Mouse (Mus musculus) midbrain, embryonic 13.5 days (tissue): Measurements from ENCODE around the gene Mpg. TPM values are rescaled to one million over a fixed set of nuclear protein-coding genes. Genes with fewer than 3 reads are reported as not detected.

Source experiments
- ATAC-seq: fragments of 200-750 bp; cut with Nextera tagmentation; 2 replicates; pipeline ENCODE4 v1.8.0; 2017; ENCODE audit warnings: mild to moderate bottlenecking, moderate TSS enrichment, moderate library complexity
- H3K27ac ChIP-seq: fragments of 300-500 bp; sonication (generic); 2 replicates; pipeline ENCODE4 v1.5.1; 2015; ENCODE audit warnings: inconsistent platforms, mild to moderate bottlenecking, moderate library complexity
- H3K27me3 ChIP-seq: fragments of 300-500 bp; sonication (generic); 2 replicates; pipeline ENCODE4 v1.6.1; 2015; ENCODE audit warnings: mild to moderate bottlenecking, inconsistent platforms
- H3K36me3 ChIP-seq: fragments of 300-500 bp; sonication (generic); 2 replicates; pipeline ENCODE4 v1.6.1; 2015; ENCODE audit warnings: mild to moderate bottlenecking, inconsistent platforms
- H3K4me1 ChIP-seq: fragments of 300-500 bp; sonication (generic); replicated peaks from 2 replicates; pipeline ENCODE4 v1.6.1; 2015; ENCODE audit warnings: inconsistent platforms
- H3K4me2 ChIP-seq: fragments of 300-500 bp; sonication (generic); replicated peaks from 2 replicates; pipeline ENCODE4 v1.6.1; 2015; ENCODE audit warnings: moderate library complexity, mild to moderate bottlenecking, inconsistent platforms
- H3K4me3 ChIP-seq: fragments of 300-500 bp; sonication (generic); replicated peaks from 2 replicates; pipeline ENCODE4 v1.5.1; 2015; ENCODE audit warnings: mild to moderate bottlenecking, inconsistent platforms
- H3K9ac ChIP-seq: fragments of 300-500 bp; sonication (generic); replicated peaks from 2 replicates; pipeline ENCODE4 v1.6.1; 2015; ENCODE audit warnings: mild to moderate bottlenecking, inconsistent platforms
- H3K9me3 ChIP-seq: fragments of 300-500 bp; sonication (generic); 2 replicates; pipeline ENCODE4 v1.6.1; 2016; ENCODE audit warnings: mild to moderate bottlenecking, inconsistent platforms
- WGBS: fragments of 180-500 bp; shearing (Covaris S2); methylation state at CpG from one replicate; pipeline ENCODE4 v1.1.7; 2015; 5-methylcytosine and 5-hydroxymethylcytosine counted together
- polyA plus RNA-seq: library from polyadenylated mRNA; unstranded; fragments of >200 nt; fragmentation: Nextera tagmentation; extraction: Ambion mirVana; gene quantifications from 2 replicates; pipeline ENCODE4 v1.2.1, GENCODE M21; 2015

Gene Mpg
- polyA plus RNA-seq, 1 experiment from 2014 or later: 34.1 TPM

DNA sequence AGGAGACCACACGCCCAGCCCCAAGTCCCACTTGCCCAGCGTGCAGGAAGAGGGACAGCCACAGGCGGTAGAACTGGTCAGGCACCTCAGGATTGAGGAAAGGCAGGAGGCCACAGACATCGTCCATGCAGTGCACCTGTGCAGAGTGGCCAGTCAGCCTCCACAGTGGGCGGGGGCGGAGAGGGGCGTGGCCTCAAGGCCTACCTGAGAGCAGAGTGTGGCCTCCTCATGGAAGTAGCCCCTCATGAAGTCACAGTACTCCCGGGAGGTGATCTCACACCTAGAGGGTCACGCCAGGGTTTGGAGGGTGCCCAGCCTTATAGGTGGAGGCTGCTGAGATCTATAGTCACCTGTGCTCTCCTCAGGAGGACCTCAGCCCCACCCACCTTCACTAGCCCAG is 15.7 kb upstream of the Mpg start:
- H3K9me3 ChIP-seq: no peaks in the 10 kb centered on the region
- peaks cover 42% of the 10 kb centered on the region for H3K36me3 ChIP-seq
- H3K9ac ChIP-seq: no peak overlapping the region
- H3K27ac ChIP-seq: no peak overlapping the region
- H3K4me2 ChIP-seq: no peak overlapping the region
- H3K27me3 ChIP-seq: no peaks in the 10 kb centered on the region
- H3K4me3 ChIP-seq: no peak overlapping the region
- ATAC-seq: no peak
- peaks cover 9% of the 10 kb centered on the region for H3K4me1 ChIP-seq
- 92% methylated on average over 9 of the region's 9 CpGs for WGBS

DNA sequence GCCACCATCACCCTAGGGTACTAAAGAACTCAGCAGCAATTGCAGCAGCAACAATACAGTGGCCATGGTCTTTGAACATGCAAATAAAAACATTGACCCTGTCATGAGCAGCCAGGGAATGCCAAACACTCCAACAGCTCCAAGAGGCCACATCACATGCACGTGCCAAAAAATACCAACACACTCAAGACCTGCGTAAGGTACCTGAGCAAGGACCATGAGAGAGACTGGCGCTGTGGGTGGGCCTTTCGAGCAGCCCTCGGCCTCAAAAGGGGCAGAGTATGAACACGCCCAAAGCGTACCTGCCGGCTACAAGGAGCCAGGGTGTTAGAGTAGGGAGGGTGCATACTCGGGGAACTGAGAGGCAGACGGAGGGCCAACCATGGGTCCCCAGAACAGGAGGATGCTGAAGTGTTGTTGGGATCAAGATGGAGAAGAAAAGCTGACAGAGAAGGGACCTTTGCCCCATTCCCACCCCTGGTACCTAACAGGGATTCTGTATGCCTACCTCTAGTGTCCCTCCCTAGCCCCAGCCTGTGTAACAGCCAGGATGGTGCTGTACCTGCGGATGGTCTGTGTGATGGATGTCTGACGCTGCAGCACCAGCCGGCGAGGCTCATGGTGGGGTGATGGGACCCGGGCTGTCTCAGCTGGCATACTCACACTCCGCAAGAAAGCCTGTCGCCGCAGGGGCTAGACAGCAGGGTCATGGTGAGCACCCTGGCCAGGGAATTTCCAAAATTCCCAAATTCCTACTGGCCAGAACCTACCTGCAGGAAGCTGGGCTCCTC is 10.7 kb upstream of the Mpg start:
- H3K9ac ChIP-seq: no peak overlapping the region
- WGBS: 94% methylated on average over 18 of the region's 18 CpGs

DNA sequence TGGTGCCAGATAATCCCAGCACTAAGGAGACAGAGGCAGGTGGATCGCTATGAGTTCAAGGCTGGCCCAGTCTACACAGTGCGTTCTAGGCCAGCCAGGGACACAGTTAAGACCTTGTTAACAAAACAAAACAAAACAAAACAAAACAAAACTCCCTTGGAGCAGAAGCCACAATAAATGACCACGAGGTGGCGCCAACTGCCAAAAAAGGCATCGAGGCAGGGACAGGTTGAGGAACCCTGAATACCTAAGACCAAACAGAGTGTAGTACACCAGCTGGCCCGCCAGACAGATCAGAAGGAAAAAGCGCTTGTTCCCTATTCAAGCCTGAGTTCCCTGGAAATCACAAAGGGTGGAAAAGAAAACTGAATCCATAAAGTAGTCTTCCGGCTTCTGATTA is 9.5 kb upstream of the Mpg start:
- 20% methylated on average over 8 of the region's 8 CpGs for WGBS
- no peak overlapping the region for H3K4me3 ChIP-seq
- 0 out of 2 replicates have a peak, but pooled peaks cover 4% of the 10 kb centered on the region for H3K36me3 ChIP-seq
- H3K9me3 ChIP-seq: no peaks in the 10 kb centered on the region
- peaks cover 20% of the 10 kb centered on the region for H3K27me3 ChIP-seq
- H3K27ac ChIP-seq: no peak overlapping the region
- no peak for ATAC-seq
- H3K4me2 ChIP-seq: no peak overlapping the region
- no peak overlapping the region for H3K9ac ChIP-seq
- peaks cover 17% of the 10 kb centered on the region for H3K4me1 ChIP-seq

More for the DNA sequence above, 10.7 kb upstream of the Mpg start:
- no peak overlapping the region for H3K4me2 ChIP-seq
- H3K4me1 ChIP-seq: peaks cover 7% of the 10 kb centered on the region
- no peak for ATAC-seq
- H3K4me3 ChIP-seq: no peak overlapping the region
- peaks cover 8% of the 10 kb centered on the region for H3K27me3 ChIP-seq
- no peaks in the 10 kb centered on the region for H3K9me3 ChIP-seq
- no peak overlapping the region for H3K27ac ChIP-seq
- peaks cover 8% of the 10 kb centered on the region for H3K36me3 ChIP-seq

DNA sequence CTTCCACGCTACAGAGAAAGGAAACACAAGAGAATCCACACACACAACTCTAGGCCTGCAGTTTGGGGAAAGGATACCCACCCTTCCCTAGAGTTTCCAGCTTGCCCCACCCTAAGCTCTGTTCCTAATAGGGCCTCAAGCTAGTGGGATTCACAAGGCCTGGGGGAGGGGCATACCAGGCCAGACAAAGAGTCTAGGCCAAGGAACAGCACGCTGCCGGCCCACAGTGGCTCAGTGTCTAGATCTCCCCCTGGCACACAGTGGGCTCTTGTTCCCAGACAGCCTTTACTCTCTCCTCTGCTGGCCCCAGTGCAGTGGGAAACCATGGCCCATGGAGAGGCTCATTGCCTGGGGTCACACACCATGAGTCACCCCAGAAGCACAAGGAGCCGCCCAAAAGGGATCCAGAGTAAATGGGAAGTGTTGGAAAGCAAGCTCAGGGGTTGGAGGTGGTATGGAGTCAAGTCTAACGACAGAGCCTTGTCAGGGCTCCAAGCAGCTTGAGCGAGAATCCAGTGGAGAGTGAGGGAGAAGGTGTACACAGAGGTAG is 7.7 kb upstream of the Mpg start:
- H3K9ac ChIP-seq: no peak overlapping the region
- no peak overlapping the region for H3K27ac ChIP-seq
- H3K4me1 ChIP-seq: peaks cover 29% of the 10 kb centered on the region
- no peaks in the 10 kb centered on the region for H3K36me3 ChIP-seq
- H3K9me3 ChIP-seq: no peaks in the 10 kb centered on the region
- H3K4me3 ChIP-seq: no peak overlapping the region
- no peak overlapping the region for H3K4me2 ChIP-seq
- 58% methylated on average over 6 of the region's 6 CpGs for WGBS
- no peak for ATAC-seq
- H3K27me3 ChIP-seq: peaks cover 36% of the 10 kb centered on the region

DNA sequence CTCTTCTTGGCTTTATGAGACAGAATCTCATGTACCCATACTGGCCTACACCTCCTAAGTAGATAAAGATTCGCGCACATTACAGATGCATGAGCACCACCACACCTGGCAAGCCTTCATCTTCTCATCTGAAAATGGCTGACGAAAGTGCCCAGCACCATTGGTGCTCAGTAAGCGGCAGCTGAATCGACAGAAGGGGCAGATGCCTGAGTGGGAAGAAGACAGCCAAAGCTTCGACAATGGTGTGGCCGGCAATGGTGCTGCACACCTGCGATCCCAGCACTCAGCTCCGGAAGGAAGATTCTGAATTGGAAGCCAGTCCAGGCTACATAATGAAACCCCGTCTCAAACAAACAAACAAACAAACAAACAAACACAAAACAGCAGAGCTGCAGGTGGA is 7.0 kb upstream of the Mpg start:
- no peak for ATAC-seq
- Histone ChIP-seq H3K36me3 (no peaks in the 10 kb centered on the region), H3K4me3 (no peak overlapping the region), H3K27me3 (peaks cover 43% of the 10 kb centered on the region), H3K4me1 (peaks cover 29% of the 10 kb centered on the region), H3K9me3 (no peaks in the 10 kb centered on the region), H3K27ac (no peak overlapping the region), H3K9ac (no peak overlapping the region), H3K4me2 (no peak overlapping the region)
- 91% methylated on average over 10 of the region's 10 CpGs for WGBS

DNA sequence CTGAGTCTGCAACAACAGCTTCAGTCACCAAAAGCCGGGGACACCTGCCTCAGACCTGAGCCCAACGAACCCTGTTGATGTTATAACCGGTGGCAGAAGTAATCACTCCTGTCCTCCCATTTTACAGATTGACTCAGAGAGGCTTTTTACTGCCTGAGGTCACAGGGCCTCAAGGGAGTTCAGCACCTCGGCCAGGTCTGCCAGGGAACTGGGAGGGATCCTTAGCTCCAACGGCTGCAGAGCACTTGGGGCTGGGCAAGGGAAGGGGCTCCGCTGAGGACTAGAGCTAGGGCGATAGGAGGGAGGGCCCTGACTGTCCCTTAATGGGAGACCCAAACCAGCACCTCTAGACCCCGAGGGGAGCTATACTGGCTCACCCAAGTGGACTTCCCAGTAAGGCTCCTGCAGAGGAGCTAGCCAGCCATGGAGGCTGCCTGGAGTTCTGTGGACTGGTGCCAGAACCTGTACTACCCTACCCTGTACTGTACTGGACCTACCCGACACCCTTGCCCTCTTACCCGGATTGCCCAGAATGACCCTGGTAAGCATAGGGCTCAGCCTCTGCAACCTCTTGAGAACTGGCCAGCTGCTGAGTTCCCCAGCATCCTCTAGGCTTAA is 5.6 kb upstream of the Mpg start:
- H3K4me2 ChIP-seq: peak overlapping the region; percentile 99
- peaks cover 29% of the 10 kb centered on the region for H3K4me1 ChIP-seq
- whole genome bisulfite sequencing: 37% methylated on average over 10 of the region's 10 CpGs
- H3K27me3 ChIP-seq: peaks cover 50% of the 10 kb centered on the region
- no peaks in the 10 kb centered on the region for H3K9me3 ChIP-seq
- no peak overlapping the region for H3K27ac ChIP-seq
- H3K4me3 ChIP-seq: peak overlapping the region; percentile 65
- peak; percentile 25 for ATAC-seq
- peak overlapping the region; percentile 83; the same call in 1 of the 2 replicates for H3K9ac ChIP-seq
- no peaks in the 10 kb centered on the region for H3K36me3 ChIP-seq

DNA sequence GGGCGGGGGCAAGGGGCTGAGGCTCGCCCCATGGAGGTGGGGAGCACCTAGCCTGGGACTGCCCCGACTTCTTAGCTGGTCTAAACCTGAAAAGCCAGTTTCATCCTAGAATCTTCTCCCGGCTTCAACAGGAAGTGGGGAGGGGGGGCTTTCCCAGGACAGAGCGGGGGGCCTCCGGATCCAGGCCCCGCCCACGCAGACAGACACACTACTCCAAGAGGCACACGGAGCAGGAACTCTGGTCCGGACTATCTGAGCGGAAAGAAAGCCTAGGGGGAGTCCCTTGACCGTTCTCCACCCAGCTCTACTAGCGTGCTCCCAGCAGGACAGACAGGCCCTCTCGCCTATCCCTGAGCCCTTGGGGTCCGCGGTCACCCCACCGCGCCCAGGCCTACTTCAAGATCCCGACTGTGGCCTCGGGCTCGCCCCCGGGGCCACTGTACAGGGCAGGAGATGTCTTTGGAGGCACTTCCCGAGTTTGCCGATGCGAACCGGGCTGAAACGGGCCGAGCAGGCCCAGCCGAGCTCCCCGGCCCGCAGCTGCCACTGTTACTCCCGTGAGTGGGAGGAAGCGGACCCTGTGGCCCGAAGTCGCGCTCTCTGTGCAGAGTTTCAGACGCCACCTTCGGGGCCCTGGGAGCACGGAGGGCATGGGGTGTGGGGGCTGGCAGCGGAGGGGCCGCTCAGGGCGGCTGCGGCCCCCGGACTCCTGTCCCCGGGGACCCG is 4.9 kb upstream of the Mpg start:
- no peaks in the 10 kb centered on the region for H3K9me3 ChIP-seq
- peak overlapping the region; percentile 53 for H3K27ac ChIP-seq
- H3K9ac ChIP-seq: peak overlapping the region; percentile 83
- H3K4me2 ChIP-seq: peak overlapping the region; percentile 99
- H3K4me3 ChIP-seq: peak overlapping the region; percentile 65
- under 1% methylated on average over 42 of the region's 46 CpGs for WGBS
- H3K4me1 ChIP-seq: peaks cover 29% of the 10 kb centered on the region
- peaks cover 50% of the 10 kb centered on the region for H3K27me3 ChIP-seq
- peak; percentile 29 for ATAC-seq
- no peaks in the 10 kb centered on the region for H3K36me3 ChIP-seq

DNA sequence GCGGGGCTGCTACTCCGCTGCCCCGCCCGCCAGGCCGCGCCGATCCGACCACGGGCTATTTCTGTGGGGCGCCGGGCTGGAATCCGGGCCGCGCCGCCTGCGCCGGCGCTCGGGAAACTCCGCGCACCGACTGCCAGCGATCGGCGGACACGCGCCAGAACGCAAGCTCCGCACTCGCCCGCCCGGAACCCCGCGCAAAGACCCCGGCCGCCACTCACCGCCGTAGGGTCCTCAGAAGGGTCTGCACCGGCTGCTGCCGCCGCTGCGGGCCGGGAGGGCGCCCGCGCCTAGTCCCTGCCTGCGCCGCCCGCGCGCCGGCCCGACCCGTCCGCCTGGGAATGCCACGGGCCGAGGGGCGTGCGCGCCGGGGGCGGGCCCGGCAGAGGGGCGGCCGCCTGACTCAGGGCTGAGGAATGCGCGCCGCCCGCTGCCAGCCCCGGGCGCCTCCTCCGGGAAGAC is 4.3 kb upstream of the Mpg start, which contains the start of gene Rhbdf1:
Gene Rhbdf1, minus strand, starts transcription at position 350 of the 459 bp plus-strand sequence.
- H3K4me3 ChIP-seq: peak within 1 kb of the TSS; percentile 65
- H3K4me2 ChIP-seq: peak within 1 kb of the TSS; percentile 99
- peak within 1 kb of the TSS; percentile 83 for H3K9ac ChIP-seq
- H3K9me3 ChIP-seq: no peaks in the 10 kb centered on the region
- H3K27me3 ChIP-seq: peaks cover 50% of the 10 kb centered on the region
- peak; percentile 12 for ATAC-seq
- no peaks in the 10 kb centered on the region for H3K36me3 ChIP-seq
- WGBS: under 1% methylated on average over 58 of the region's 72 CpGs
- H3K27ac ChIP-seq: peak within 1 kb of the TSS; percentile 53
- H3K4me1 ChIP-seq: peaks cover 32% of the 10 kb centered on the region

DNA sequence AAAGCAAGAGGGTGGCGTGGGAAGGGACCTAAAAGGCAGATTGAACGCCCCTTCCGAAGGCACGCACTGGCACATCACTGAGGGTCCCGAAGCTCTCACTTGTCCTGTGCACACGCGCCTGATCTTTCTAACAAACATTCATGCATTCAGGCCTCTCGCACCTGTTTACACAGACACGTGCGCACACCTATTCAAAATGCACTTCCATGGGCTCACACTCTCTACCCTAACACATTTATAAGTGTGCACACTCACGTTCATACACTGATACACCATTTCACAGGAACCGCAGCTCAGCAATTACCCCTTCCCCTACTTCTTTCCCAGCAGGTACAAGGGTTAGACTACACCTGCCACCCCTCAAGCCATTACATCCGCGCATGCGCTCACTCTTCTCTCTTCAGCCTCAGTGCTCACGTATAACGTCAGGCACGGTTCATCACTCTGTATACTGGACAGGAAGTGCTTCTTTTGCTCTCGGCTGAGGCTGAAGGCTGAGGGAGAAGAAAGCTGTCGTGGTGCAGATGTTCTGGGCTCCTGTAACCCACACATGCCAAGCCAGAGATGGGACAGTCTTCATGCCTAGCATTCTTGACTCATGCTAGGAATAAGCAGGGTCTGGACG is 3.6 kb upstream of the Mpg start:
- Histone ChIP-seq H3K4me2 (peak overlapping the region; percentile 99), H3K9ac (peak overlapping the region; percentile 83; the same call in 1 of the 2 replicates), H3K27ac (no peak overlapping the region), H3K9me3 (no peaks in the 10 kb centered on the region), H3K36me3 (no peaks in the 10 kb centered on the region), H3K27me3 (peaks cover 50% of the 10 kb centered on the region), H3K4me3 (peak overlapping the region; percentile 65), H3K4me1 (peaks cover 39% of the 10 kb centered on the region)
- 10% methylated on average over 21 of the region's 21 CpGs for WGBS
- ATAC-seq: no peak

DNA sequence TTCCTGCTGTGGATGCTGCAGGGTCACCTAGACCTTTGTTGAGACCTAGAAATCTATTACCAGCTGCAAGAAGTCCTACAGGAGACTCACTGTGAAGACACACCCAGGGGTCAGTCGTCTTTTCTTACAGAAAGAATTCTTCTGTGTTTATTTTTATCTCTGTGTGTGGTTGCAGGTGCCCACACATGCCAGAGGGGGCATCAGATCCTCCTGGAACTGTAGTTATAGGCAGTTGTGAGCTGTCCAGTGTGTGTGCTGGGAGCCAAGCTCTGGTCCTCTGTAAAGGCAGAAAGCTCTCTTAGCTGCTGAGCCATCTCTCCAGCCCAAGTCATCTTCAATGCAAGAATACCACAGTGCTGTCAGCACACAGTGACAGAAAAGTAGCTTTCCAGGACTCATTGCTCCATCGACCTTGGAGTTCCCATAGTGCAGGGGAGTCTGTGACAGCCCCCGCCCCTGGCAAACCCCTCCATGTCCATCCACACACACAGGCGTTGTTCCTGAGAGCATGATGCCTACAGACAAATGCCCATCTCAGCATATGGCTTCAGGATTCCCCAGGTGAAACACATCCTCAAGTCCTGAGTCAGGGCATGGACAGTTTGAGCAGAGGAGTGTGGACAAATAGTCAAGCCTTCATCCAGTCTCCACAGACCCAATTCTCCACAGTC is 2.9 kb upstream of the Mpg start:
- ATAC-seq: no peak
- H3K9ac ChIP-seq: no peak overlapping the region
- no peak overlapping the region for H3K27ac ChIP-seq
- peaks cover 41% of the 10 kb centered on the region for H3K4me1 ChIP-seq
- peaks cover 50% of the 10 kb centered on the region for H3K27me3 ChIP-seq
- 79% methylated on average over 4 of the region's 4 CpGs for WGBS
- no peak overlapping the region for H3K4me3 ChIP-seq
- no peaks in the 10 kb centered on the region for H3K36me3 ChIP-seq
- H3K4me2 ChIP-seq: no peak overlapping the region
- H3K9me3 ChIP-seq: no peaks in the 10 kb centered on the region
